Mouse (Mus musculus) intestine, embryonic 16.5 days (tissue): Measurements from ENCODE around the gene Crocc2. TPM values are rescaled to one million over a fixed set of nuclear protein-coding genes. Genes with fewer than 3 reads are reported as not detected.
A peak's percentile ranks its signal among the peaks of the same experiment; 100 is the strongest.

Experiments
- ATAC-seq: fragments of 200-750 bp; cut with Nextera tagmentation; 2 replicates; pipeline ENCODE4 v1.8.0; 2017; ENCODE audit warnings: moderate TSS enrichment, moderate library complexity
- H3K27ac ChIP-seq: fragments of 300-500 bp; sonication (generic); 2 replicates; pipeline ENCODE4 v1.5.1; 2014; ENCODE audit warnings: mild to moderate bottlenecking, low read length
- H3K27me3 ChIP-seq: fragments of 300-500 bp; sonication (generic); replicated peaks from 2 replicates; pipeline ENCODE4 v1.6.1; 2014; ENCODE audit warnings: low read length, control low read depth, mixed read lengths; ENCODE audit not compliant: control insufficient read depth, insufficient read depth
- H3K36me3 ChIP-seq: fragments of 300-500 bp; sonication (generic); 2 replicates; pipeline ENCODE4 v1.6.1; 2014; ENCODE audit warnings: low read length, control low read depth; ENCODE audit not compliant: control insufficient read depth, insufficient read depth
- H3K4me1 ChIP-seq: fragments of 300-500 bp; sonication (generic); 2 replicates; pipeline ENCODE4 v1.6.1; 2014; ENCODE audit warnings: low read length, control low read depth, mixed read lengths; ENCODE audit not compliant: control insufficient read depth, insufficient read depth
- H3K4me2 ChIP-seq: fragments of 300-500 bp; sonication (generic); 2 replicates; pipeline ENCODE4 v1.6.1; 2014; ENCODE audit warnings: low read depth, low read length, control low read depth
- H3K4me3 ChIP-seq: fragments of 300-500 bp; sonication (generic); 2 replicates; pipeline ENCODE4 v1.5.1; 2014; ENCODE audit warnings: mild to moderate bottlenecking, low read length
- H3K9ac ChIP-seq: fragments of 300-500 bp; sonication (generic); 2 replicates; pipeline ENCODE4 v1.6.1; 2014; ENCODE audit warnings: low read depth, low read length
- H3K9me3 ChIP-seq: fragments of 300-500 bp; sonication (generic); 2 replicates; pipeline ENCODE4 v1.6.1; 2016; ENCODE audit warnings: low read length, control low read depth; ENCODE audit not compliant: control insufficient read depth
- WGBS: fragments of 180-500 bp; shearing (Covaris S2); extraction: QIAGEN DNeasy Blood & Tissue Kit; methylation state at CpG from one replicate; pipeline ENCODE4 v1.1.7; 2014; 5-methylcytosine and 5-hydroxymethylcytosine counted together
- polyA plus RNA-seq: library from polyadenylated mRNA; unstranded; fragments of >200 nt; fragmentation: Nextera tagmentation; extraction: Ambion mirVana; gene quantifications from 2 replicates; pipeline ENCODE4 v1.2.1, GENCODE M21; 2015

Gene Crocc2
- polyA plus RNA-seq, 1 experiment from 2014 or later, result 0.07 TPM

DNA sequence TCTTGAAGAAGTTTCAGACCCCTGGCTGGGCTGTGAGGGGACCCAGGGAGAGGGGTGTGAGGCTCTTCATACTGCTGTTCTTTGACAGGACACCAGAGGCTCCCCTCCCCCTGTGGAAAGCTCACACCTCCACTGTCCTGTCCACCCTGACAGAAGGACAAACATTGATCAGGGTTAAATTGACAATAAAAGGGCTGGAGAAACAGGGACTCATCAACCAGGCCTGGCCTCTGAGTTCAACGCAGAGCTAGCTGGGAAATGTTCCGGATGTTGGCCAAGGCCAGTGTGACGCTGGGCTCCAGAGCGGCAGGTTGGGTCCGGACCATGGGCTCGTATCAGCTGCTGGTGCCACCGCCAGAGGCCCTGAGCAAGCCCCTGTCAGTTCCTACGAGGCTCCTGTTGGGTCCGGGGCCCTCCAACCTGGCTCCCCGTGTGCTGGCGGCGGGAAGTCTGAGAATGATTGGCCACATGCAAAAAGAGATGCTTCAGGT is 33.4 kb upstream of the Crocc2 start, which contains the start of gene Agxt:
Gene Agxt (plus strand): TSS at position 205 of the 491 bp plus-strand sequence.
- no peaks in the 10 kb centered on the region for H3K9me3 ChIP-seq
- no peak within 1 kb of the TSS for H3K27ac ChIP-seq
- no peak for ATAC-seq
- H3K27me3 ChIP-seq, result no peaks in the 10 kb centered on the region
- H3K4me1 ChIP-seq, result peaks cover 9% of the 10 kb centered on the region
- H3K9ac ChIP-seq, result no peak within 1 kb of the TSS; the same call in 1 of the 2 replicates
- H3K4me3 ChIP-seq, result no peak within 1 kb of the TSS
- 85% methylated on average over 12 of the region's 12 CpGs for WGBS
- no peaks in the 10 kb centered on the region for H3K36me3 ChIP-seq
- H3K4me2 ChIP-seq, result no peak within 1 kb of the TSS

DNA sequence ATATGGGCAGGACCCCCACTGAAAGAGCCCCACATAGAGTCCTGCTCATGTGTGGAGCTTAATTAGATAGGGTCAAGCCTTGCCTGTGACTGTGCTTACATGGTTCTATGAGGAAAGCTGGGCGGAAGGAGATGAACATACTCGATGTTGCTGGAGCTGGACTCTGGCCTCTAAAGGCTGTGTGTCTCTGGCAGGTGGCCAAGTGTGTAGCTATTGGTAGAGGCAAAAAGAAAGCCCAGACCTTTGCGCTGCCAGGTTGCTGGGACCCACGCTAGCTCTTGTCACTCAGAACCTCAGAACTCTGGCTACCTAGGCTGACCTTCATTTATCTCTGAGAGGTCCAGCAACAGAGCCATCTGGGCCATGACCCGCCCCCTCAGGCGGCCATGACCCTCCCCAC is 30.0 kb upstream of the Crocc2 start:
- Histone ChIP-seq H3K9ac (peak overlapping the region; percentile 58), H3K4me1 (peaks cover 9% of the 10 kb centered on the region), H3K27me3 (no peaks in the 10 kb centered on the region), H3K9me3 (no peaks in the 10 kb centered on the region), H3K4me2 (peak overlapping the region; percentile 41), H3K36me3 (no peaks in the 10 kb centered on the region), H3K27ac (peak overlapping the region; percentile 82), H3K4me3 (no peak overlapping the region)
- 54% methylated on average over 6 of the region's 6 CpGs for WGBS
- peak; percentile 95 for ATAC-seq

DNA sequence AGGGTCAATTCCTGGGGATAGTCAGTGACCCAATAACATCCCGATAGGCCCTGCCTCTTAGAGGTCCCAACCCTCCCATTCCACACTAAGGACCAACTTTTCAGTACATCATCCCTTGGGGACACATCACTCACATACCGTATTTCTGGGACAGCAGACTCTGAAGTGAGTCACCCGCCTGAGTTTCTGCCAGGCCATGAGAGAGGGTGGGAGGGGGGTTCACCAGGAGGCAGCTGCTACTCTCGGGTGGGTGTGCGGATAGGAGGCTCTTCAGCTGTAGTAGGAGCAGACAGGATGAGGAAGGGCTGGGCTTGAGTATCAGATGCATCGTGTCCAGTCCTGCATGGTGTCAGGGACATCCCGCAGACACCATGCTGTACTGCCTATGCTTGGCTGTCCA is 28.8 kb upstream of the Crocc2 start:
- H3K9me3 ChIP-seq, result no peaks in the 10 kb centered on the region
- H3K36me3 ChIP-seq, result no peaks in the 10 kb centered on the region
- H3K9ac ChIP-seq, result no peak overlapping the region
- no peaks in the 10 kb centered on the region for H3K27me3 ChIP-seq
- ATAC-seq, result no peak
- peaks cover 9% of the 10 kb centered on the region for H3K4me1 ChIP-seq
- no peak overlapping the region for H3K27ac ChIP-seq
- no peak overlapping the region for H3K4me3 ChIP-seq
- WGBS, result 77% methylated on average over 7 of the region's 7 CpGs
- H3K4me2 ChIP-seq, result no peak overlapping the region

DNA sequence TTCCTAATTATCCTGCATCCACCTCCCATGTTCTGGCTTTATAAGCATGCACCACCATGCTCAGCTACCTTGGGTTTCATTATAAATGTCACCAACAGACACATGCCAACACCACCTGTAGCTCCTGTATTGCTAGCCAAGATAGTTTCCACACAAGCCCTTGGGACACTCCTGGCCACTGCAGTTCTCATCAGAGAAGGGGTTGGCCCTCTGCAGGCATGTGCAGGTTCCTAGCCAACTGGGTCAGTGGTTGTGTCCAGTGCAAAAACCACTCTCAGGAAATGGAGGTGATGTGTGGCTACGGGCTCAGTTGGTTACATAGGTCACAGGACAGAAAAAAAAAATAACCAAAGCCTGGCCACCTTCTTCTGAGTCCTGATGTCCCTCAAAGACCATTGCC is 25.7 kb upstream of the Crocc2 start:
- ATAC-seq, result no peak
- no peaks in the 10 kb centered on the region for H3K36me3 ChIP-seq
- no peak overlapping the region for H3K27ac ChIP-seq
- peaks cover 9% of the 10 kb centered on the region for H3K4me1 ChIP-seq
- no peak overlapping the region for H3K4me3 ChIP-seq
- no peaks in the 10 kb centered on the region for H3K27me3 ChIP-seq
- H3K9me3 ChIP-seq, result no peaks in the 10 kb centered on the region
- no peak overlapping the region for H3K9ac ChIP-seq
- WGBS, result 85% methylated on average over 1 of the region's 1 CpGs
- no peak overlapping the region for H3K4me2 ChIP-seq

DNA sequence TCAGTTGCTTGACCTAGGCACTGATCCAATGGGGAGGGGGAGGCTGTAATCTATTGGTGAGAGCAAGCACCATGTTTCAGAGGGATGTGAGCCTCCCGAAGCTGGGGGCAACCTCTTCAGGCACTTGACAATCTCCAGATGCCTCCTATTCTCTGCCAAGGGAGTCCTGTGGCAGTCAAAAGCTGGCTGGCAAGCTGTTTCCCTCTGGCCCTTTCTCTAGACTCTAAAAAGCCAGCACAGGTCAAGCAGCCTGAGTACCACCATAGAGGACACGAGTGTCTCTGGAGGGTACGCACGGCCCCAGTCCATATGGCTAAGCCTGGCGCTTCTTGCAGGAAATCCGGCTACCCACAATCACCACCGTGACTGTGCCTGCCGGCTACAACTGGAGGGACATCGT is 24.3 kb upstream of the Crocc2 start:
- Histone ChIP-seq H3K9ac (no peak overlapping the region), H3K4me1 (no peaks in the 10 kb centered on the region), H3K27ac (no peak overlapping the region), H3K4me3 (no peak overlapping the region), H3K4me2 (no peak overlapping the region), H3K27me3 (no peaks in the 10 kb centered on the region), H3K9me3 (no peaks in the 10 kb centered on the region), H3K36me3 (no peaks in the 10 kb centered on the region)
- WGBS, result 77% methylated on average over 9 of the region's 9 CpGs
- ATAC-seq, result no peak

DNA sequence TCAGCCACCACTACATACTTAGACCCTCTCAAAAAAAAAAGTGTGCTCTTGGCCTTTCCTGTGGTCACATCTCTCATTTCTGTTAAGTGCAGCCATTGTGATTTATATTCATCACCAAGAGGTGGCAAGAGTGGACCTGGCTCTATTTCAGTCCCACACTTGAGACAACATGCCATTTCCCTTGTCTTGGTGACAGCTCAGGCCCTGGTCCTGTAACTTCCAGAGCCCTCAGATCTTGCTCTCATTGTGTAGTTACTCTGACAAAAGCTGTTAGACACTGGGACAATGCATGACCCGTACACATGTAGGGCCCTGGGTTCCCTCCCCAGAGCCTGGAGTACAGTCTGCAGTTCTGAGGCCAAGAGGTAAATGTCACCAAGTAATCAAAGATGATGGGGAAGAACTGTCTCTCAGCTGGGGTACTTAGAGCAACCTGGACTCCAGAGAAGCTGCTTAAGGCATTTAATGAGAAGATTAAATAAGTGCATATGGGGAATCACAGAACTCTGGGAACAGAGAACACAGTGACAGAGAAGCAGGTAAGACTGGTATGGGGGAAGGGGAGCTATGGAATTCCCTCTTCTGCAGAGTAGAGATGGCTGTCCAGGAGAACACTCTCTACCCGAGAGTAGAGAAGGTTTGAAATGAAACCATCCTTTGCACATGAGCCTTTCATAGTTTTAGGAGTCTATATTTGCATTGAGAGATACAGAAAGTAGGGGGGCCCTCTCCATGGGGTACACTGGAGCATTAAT is 17.4 kb upstream of the Crocc2 start:
- 69% methylated on average over 2 of the region's 2 CpGs for WGBS
- ATAC-seq, result no peak
- Histone ChIP-seq H3K27ac (no peak overlapping the region), H3K4me1 (no peaks in the 10 kb centered on the region), H3K27me3 (no peaks in the 10 kb centered on the region), H3K4me2 (no peak overlapping the region), H3K4me3 (no peak overlapping the region), H3K36me3 (no peaks in the 10 kb centered on the region), H3K9ac (no peak overlapping the region), H3K9me3 (no peaks in the 10 kb centered on the region)

DNA sequence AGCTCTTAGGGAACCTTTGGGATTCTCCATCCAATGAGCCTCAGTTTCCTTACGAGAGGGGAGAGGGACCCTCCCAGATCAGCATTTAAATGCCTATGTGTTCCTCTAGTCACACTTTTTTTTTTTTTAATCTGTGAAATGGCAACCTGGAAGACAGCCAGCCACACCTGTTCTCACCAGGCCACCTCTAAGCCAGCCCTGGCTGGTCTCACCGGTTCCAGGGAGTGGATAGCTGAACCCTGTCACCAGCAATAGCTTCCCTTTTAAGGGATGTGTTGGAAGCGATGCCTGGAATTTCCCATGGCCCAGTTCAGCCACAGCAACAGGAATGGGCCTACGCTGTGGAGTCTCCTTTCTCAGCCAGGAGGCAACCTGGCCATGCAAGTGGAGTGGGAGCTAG is 11.0 kb upstream of the Crocc2 start:
- no peaks in the 10 kb centered on the region for H3K36me3 ChIP-seq
- H3K9me3 ChIP-seq, result no peaks in the 10 kb centered on the region
- peak; percentile 19; the same call in 1 of the 2 replicates for ATAC-seq
- no peaks in the 10 kb centered on the region for H3K27me3 ChIP-seq
- 0 out of 2 replicates have a peak overlapping the region, but pooled peaks have one; percentile 6 for H3K9ac ChIP-seq
- H3K4me3 ChIP-seq, result no peak overlapping the region
- 72% methylated on average over 4 of the region's 4 CpGs for WGBS
- no peak overlapping the region for H3K4me2 ChIP-seq
- peak overlapping the region; percentile 37; the same call in 1 of the 2 replicates for H3K27ac ChIP-seq
- peaks cover 20% of the 10 kb centered on the region for H3K4me1 ChIP-seq

DNA sequence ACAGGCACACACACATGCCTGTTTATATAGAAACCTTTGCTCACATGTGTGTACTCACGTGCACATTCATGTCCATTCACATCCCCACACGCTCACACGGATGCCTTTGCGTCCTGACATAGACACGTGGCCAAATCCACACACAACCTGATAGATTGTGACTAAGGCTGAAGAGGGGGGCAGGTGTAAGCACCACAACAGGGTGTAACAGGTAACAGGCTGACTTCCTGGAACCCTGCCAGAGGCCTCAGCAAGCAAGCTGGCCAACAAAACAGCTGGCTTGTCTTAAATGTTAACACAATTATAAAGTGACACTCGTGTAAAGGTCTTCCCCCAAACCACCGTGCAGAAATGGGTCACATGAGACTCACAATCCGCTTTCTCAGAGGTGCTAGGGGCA is 9.6 kb upstream of the Crocc2 start:
- Histone ChIP-seq H3K4me3 (peak overlapping the region; percentile 49), H3K9ac (peak overlapping the region; percentile 60; the same call in 1 of the 2 replicates), H3K27ac (no peak overlapping the region), H3K9me3 (no peaks in the 10 kb centered on the region), H3K36me3 (no peaks in the 10 kb centered on the region), H3K27me3 (no peaks in the 10 kb centered on the region), H3K4me2 (peak overlapping the region; percentile 28), H3K4me1 (peaks cover 20% of the 10 kb centered on the region)
- ATAC-seq, result no peak
- WGBS, result 68% methylated on average over 8 of the region's 8 CpGs

DNA sequence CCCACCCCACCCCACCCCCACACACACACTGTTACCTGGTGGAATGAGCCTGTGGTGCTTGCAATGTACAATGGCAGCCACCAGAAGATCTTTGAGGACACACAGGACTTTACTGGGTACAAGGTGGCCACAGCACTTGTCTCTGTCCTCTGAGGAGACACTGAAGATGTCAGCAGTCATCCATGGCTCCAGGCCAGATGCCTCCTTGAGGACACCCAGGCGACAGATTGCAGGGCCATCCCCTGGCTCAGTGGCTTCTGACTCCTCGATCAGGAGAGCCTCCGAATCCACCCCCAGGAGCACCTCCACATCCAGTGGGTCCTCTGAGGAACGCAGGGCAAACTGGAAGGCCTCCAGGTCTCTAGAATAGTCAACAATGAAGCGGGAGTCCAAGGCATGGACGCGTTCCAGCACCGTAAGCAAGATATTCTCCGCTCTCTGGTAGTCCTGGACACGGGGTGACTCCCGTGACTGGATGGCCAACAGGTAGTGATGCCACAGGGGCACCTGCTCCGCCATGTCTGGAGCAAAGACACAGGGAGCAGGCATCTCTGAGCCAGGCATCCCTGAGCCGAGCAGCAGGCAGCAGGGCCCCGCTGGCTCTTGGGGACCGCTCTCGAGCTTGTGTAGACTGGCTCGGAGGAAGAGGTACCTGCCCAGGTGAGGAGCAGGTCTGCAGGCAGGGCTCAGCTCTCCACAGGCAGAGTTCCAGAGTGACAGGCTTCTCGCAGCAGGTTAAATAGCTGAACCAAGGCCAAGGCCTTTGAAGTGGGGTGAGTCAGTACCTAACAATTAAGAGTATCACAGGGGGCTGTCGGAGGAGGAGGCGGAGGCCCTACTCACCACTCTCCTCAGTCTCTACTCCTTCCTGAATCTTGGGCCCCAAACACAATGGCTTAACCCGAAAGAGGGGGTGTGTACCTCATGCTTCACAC is 8.7 kb upstream of the Crocc2 start:
- Histone ChIP-seq H3K27ac (peak overlapping the region; percentile 81), H3K4me1 (peaks cover 20% of the 10 kb centered on the region), H3K9ac (peak overlapping the region; percentile 60), H3K4me3 (peak overlapping the region; percentile 49), H3K27me3 (no peaks in the 10 kb centered on the region), H3K36me3 (no peaks in the 10 kb centered on the region), H3K4me2 (peak overlapping the region; percentile 28), H3K9me3 (no peaks in the 10 kb centered on the region)
- peak; percentile 49 for ATAC-seq
- 72% methylated on average over 21 of the region's 21 CpGs for WGBS
